Mouse (Mus musculus) ovary, postnatal 36 days (tissue): Measurements from ENCODE around the gene Sephs1.
"Not testable (repeated sequence)": the region's sequence is repeated elsewhere in the genome, so short reads cannot be mapped to it uniquely, and the experiment has no call there.

ENCODE experiments used
- DNase-seq: peaks from one replicate; pipeline ENCODE4 v3.0.0; 2022; ENCODE audit warnings: low spot score, mixed read lengths

Gene Sephs1

GRCm38 (mm10) chr2:4907916-4908315, 26.6 kb downstream of the Sephs1 start:
- DNase-seq: no peak

DNA sequence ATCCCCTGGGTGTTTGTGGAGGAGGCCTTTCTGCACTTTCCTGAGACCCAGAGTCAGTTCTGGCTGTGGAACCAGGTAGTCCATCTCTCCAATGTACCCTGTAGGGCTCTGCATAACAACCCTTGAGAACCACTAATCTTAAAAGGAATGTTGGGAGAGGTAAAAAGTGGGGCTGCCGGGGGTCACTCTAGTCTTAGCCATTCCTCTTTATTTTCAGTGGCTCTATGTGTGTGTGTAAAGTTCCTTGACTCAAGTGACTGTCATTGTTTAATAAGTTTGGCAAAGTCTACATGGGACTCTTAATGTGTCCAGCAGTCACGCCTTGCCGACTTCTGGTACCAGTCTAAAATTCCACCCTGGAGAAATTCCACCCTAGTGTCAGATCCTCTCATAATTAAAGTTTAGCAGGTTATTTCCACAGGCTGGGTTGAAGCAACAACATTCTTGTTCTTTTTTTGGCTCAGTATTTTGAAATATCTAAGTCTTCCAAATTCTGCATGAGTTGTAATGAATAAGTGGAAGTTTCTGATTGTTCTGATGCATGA, 27.5 kb downstream of the Sephs1 start:
- no peak for DNase-seq

GRCm38 (mm10) chr2:4909909-4910308, 28.5 kb downstream of the Sephs1 start:
- DNase-seq: no peak

GRCm38 (mm10) chr2:4910521-4910920, 29.2 kb downstream of the Sephs1 start:
- DNase-seq: no peak

- DNase-seq: no peak
Observed at GRCm38 (mm10) chr2:4913949-4914348, 32.6 kb downstream of the Sephs1 start.

DNA sequence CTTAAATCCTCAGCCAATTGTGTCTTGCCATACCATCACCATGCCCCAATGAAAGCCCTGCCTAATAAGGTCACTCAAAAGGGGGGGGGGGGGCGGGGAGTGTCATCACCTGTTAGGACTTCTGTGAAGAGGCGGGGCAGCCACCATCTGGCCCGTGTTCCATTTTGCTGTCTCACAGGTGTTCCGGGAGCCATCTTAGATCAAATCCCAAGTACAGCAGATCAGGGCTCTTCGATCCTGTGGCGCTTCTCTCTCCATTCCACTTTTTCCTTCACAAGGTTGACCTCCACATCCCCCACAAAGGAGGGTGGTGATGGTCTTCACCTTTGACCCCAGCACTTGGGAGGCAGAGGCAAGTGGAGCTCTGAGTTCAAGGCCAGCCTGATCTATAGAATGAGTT, 34.7 kb downstream of the Sephs1 start:
- no peak for DNase-seq

GRCm38 (mm10) chr2:4917326-4918021, 36.1 kb downstream of the Sephs1 start:
- peak; percentile 40 for DNase-seq

DNA sequence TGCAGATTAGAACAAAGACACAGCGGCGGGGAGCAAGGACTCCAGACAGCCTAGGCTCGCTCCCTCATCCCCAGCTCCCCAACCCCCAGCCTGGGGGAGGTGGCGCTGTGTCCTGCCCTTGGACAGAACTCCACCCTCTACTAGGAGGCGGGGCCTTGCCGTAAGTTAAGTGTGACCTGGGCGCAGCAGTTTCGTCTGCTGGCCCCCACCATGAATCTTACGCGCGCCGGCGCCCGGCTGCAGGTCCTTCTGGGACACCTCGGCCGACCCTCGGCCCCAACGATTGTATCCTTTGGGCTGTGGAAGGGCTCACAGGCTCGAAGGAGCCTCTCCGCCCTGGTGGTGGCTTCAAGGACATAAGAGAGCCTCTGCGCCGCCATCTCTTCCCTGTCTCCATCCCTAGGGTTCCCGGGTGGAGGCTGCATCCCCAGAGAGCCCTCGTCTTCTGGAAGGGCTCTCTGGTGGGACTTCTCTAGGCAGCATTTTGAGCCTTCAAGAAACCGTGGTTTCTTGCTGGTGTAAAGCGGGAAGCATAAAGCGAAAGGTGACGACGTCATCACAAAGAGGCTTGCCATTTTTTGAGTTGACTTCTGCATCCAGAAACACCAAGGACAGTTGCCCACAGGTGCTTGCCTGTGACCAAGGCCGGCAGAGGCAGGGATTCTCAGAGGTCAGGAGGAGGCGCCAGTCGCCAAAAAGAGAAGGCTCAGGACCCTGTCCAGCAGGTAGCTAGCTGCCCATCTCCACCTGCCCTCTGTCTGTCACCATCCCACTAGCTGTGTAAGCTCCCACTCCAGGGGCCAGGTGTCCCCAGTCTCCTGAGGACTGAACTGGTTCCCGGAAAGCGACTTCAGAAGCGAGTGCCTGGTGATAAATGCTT, 37.7 kb downstream of the Sephs1 start, which contains the start of gene Phyh:
TSS of gene Phyh (plus strand) at position 160 of the 880 bp plus-strand sequence.
- peak; percentile 92 for DNase-seq

DNA sequence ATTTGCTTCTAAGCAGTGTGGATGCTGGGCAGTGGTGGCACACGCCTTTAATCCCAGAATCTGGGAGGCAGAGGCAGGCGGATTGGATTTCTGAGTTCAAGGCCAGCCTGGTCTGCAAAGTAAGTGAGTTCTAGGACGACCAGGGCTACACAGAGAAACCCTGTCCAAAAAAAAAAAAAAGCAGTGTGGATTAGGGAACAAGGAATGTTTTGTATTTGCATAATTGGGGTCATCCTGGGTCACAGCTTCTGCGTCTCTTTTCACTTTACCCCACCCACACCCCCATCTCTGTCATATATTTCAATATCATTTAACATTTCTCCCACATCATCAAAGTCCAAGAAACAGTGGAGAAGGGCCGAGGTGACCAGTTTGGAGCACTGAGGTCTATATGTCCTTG, 39.7 kb downstream of the Sephs1 start:
- DNase-seq: no peak

DNA sequence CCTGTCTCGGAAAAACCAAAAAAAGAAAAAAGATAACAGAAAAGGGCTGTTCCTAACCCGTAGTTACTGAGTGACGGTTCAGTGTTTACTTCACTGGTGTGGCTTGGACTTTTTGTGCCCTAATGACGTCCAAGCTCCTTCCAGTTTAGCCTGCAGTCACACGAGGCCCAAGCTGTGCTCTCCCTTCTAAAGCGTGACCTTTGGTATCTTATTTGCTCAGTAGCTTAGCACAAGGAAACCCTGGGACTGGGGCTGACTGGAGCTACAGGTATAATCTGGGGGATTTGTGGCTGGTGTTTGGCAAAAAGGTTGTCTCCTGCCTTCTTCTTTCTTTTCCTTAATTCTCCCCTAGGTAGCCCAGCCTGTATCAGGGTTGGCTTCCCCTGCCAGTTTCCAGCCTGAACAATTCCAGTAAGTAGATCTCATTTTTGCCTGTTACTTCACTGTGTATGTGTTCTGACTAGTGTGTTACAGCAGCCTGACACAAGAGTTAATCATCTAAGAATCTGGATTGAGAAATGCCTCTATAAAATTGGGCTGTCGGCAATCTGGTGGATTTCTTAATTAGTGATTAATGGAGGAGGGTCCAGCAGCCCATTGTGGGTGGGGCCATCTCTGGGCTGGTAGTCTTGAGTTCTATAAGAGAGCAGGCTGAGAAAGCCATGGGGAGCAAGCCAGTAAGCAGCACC, 41.3 kb downstream of the Sephs1 start:
- DNase-seq: no peak

GRCm38 (mm10) chr2:4927391-4927790, 46.0 kb downstream of the Sephs1 start:
- DNase-seq: no peak

GRCm38 (mm10) chr2:4929230-4929629, 47.9 kb downstream of the Sephs1 start:
- DNase-seq: no peak

GRCm38 (mm10) chr2:4934516-4934915, 53.2 kb downstream of the Sephs1 start:
- no peak for DNase-seq

- DNase-seq: no peak
Observed at GRCm38 (mm10) chr2:4937931-4938330, 56.6 kb downstream of the Sephs1 start.

GRCm38 (mm10) chr2:4940861-4941260, 59.5 kb downstream of the Sephs1 start:
- DNase-seq: no peak

DNA sequence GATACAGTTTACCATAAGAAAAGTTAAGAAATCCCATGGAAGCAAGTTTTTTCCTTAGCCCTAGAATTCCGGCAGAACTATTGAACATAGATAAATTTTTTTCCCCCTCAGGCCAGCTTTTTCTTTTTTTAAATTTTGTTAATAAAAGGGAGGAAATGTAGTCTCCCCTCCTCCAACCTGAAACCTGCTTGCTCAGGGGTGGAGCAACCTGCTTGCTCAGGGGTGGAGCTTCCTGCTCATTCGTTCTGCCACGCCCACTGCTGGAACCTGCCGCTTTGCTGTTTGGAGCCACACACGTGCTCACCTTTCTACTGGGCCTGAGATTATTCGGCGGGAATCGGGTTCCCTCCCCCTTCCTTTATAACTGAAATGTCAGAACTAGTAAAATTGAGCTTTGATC, 68.3 kb downstream of the Sephs1 start:
- DNase-seq: not testable (repeated sequence)

GRCm38 (mm10) chr2:4950986-4951385, 69.6 kb downstream of the Sephs1 start:
- no peak for DNase-seq

- no peak for DNase-seq
Observed at GRCm38 (mm10) chr2:4954216-4954760, 72.9 kb downstream of the Sephs1 start.

DNA sequence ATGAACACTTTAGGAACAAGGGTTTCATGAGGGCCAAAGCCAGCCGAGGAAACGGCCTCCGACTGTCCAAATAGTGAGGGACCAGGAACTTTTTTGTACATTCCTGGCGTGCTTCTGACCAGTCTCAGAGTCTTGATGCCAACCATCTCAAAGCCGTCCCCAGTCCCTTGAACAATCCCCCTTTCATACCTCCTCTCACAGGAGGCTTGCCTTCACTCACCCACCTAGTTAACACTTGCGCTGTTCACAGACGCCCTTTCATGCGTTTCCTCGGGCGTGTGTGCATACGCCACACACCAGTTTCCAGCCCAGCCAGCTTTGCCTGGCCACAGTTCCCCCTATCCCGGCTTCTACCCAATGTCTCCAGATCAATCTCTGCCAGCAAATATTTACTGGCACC, 76.7 kb downstream of the Sephs1 start:
- no peak for DNase-seq
